Mouse (Mus musculus) ES-E14 (cell line): Measurements from ENCODE around the gene Tnfsf10. TPM values are rescaled to one million over a fixed set of nuclear protein-coding genes. Genes with fewer than 3 reads are reported as not detected.
"Not testable (repeated sequence)": the region's sequence is repeated elsewhere in the genome, so short reads cannot be mapped to it uniquely, and the experiment has no call there.

ENCODE experiments used
- DNase-seq: peaks from one replicate; pipeline ENCODE4 v3.0.0-alpha.2; 2013; ENCODE audit warnings: low read depth, low spot score
- H3K27ac ChIP-seq: 2 replicates; pipeline ENCODE4 v1.5.1; 2012; ENCODE audit warnings: low read depth, mild to moderate bottlenecking, low read length, moderate library complexity, mixed read lengths; ENCODE audit not compliant: poor library complexity, insufficient read depth, severe bottlenecking
- H3K36me3 ChIP-seq: 2 replicates; pipeline ENCODE4 v1.6.1; 2012; ENCODE audit warnings: mild to moderate bottlenecking, low read length, moderate library complexity, mixed read lengths; ENCODE audit not compliant: control insufficient read depth, poor library complexity, insufficient read depth, severe bottlenecking
- H3K4me1 ChIP-seq, 2 experiments: fragments of 150-350 bp in 1 of 2; sonication (generic) in 1 of 2; 2 replicates each; pipeline ENCODE4 v1.6.1; 2012; ENCODE audit warnings: low read length in 2 of 2, mild to moderate bottlenecking in 1 of 2, mixed read lengths in 1 of 2; ENCODE audit not compliant: control insufficient read depth in 2 of 2, insufficient read depth in 2 of 2, poor library complexity in 1 of 2
- H3K4me3 ChIP-seq, 2 experiments: fragments of 150-350 bp in 1 of 2; sonication (generic) in 1 of 2; 2 replicates each; pipeline ENCODE4 v1.5.1; 2012; ENCODE audit warnings: low read length in 2 of 2, low read depth in 1 of 2, mild to moderate bottlenecking in 1 of 2, mixed read lengths in 1 of 2; ENCODE audit not compliant: insufficient read depth in 1 of 2, poor library complexity in 1 of 2, severe bottlenecking in 1 of 2
- H3K9ac ChIP-seq: 2 replicates; pipeline ENCODE4 v1.6.1; 2012; ENCODE audit warnings: low read depth, mild to moderate bottlenecking, low read length, mixed read lengths; ENCODE audit not compliant: poor library complexity, insufficient read depth, severe bottlenecking
- H3K9me3 ChIP-seq: fragments of 150-350 bp; sonication (generic); 2 replicates; pipeline ENCODE4 v1.6.1; 2012; ENCODE audit warnings: low read depth, mild to moderate bottlenecking, low read length; ENCODE audit not compliant: control insufficient read depth, insufficient read depth
- CHD2 ChIP-seq: IDR thresholded peaks from 2 replicates; pipeline ENCODE4 v1.6.1; 2014; ENCODE audit warnings: mild to moderate bottlenecking, low read depth, low read length, inconsistent platforms
- HCFC1 ChIP-seq: IDR thresholded peaks from 2 replicates; pipeline ENCODE4 v1.6.1; 2012; ENCODE audit warnings: low read length, inconsistent platforms, borderline replicate concordance; ENCODE audit not compliant: insufficient read depth
- MAFK ChIP-seq: IDR thresholded peaks from 2 replicates; pipeline ENCODE4 v1.6.1; 2014; ENCODE audit warnings: mild to moderate bottlenecking, low read depth, low read length, inconsistent platforms; ENCODE audit not compliant: insufficient read depth
- ZC3H11A ChIP-seq: IDR thresholded peaks from 2 replicates; pipeline ENCODE4 v1.6.1; 2012; ENCODE audit warnings: low read depth, mild to moderate bottlenecking, inconsistent platforms, low read length, borderline replicate concordance
- ZNF384 ChIP-seq: IDR thresholded peaks from 2 replicates; pipeline ENCODE4 v1.6.1; 2012; ENCODE audit warnings: low read depth, low read length, inconsistent platforms
- in situ Hi-C, 2 experiments: fragments of 600-800 bp; cut with MboI; formaldehyde crosslinking; loops; one replicate each; pipeline ENCODE4 v1.15.1; 2025; ENCODE audit warnings: low sequenced_read_pairs in 2 of 2, inconsistent platforms in 1 of 2; ENCODE audit not compliant: unreplicated experiment in 2 of 2
- total RNA-seq: library from RNA; depleted of rRNA; stranded (reverse); fragments of 300-350 nt; gene quantifications from 2 replicates; pipeline ENCODE4 v1.2.3, GENCODE M21; 2012

Tnfsf10 gene
- total RNA-seq, 1 experiment, result not detected

- Histone ChIP-seq H3K4me1 (peaks cover 0 to 7% of the 10 kb centered on the region in 2 experiments; a peak in 1 of 4 replicates), H3K27ac (no peak overlapping the region), H3K9me3 (no peaks in the 10 kb centered on the region), H3K4me3 (no peak overlapping the region), H3K9ac (no peak overlapping the region), H3K36me3 (no peaks in the 10 kb centered on the region)
- DNase-seq, result no peak
- TF ChIP-seq MAFK (no peak), ZNF384 (no peak), HCFC1 (no peak), CHD2 (no peak), ZC3H11A (no peak)
- in situ Hi-C loops, result no loop called here
Measured at GRCm38 (mm10) chr3:27270160-27270962, 46.5 kb upstream of the Tnfsf10 start.

- Histone ChIP-seq H3K27ac (no peak overlapping the region), H3K4me1 (peaks cover 0 to 7% of the 10 kb centered on the region in 2 experiments; a peak in 1 of 4 replicates)
- in situ Hi-C loops, result no loop called here
Measured at GRCm38 (mm10) chr3:27272926-27273745, 43.7 kb upstream of the Tnfsf10 start.

GRCm38 (mm10) chr3:27279286-27279925 is 37.4 kb upstream of the Tnfsf10 start:
- peaks cover 5 to 11% of the 10 kb centered on the region in 2 experiments; a peak in 3 of 4 replicates for H3K4me1 ChIP-seq
- H3K27ac ChIP-seq, H3K9me3 ChIP-seq, H3K9ac ChIP-seq, H3K4me3 ChIP-seq, H3K36me3 ChIP-seq, in situ Hi-C loops, DNase-seq: not testable (repeated sequence)

More at GRCm38 (mm10) chr3:27272926-27273745, 43.7 kb upstream of the Tnfsf10 start:
- Histone ChIP-seq H3K4me3 (no peak overlapping the region), H3K9me3 (no peaks in the 10 kb centered on the region), H3K9ac (no peak overlapping the region), H3K36me3 (no peaks in the 10 kb centered on the region)
- no peak for TF ChIP-seq HCFC1
- no peak for TF ChIP-seq CHD2
- TF ChIP-seq ZC3H11A, result no peak
- TF ChIP-seq MAFK, result no peak
- no peak for TF ChIP-seq ZNF384
- DNase-seq, result no peak

- no peak for TF ChIP-seq ZC3H11A
- no peak for TF ChIP-seq MAFK
- no peak for TF ChIP-seq ZNF384
- TF ChIP-seq HCFC1, result no peak
- TF ChIP-seq CHD2, result no peak
- H3K4me1 ChIP-seq, result peaks cover 5 to 11% of the 10 kb centered on the region in 2 experiments; a peak in 3 of 4 replicates
- H3K9ac ChIP-seq, result no peak overlapping the region
- H3K9me3 ChIP-seq, result no peaks in the 10 kb centered on the region
- no peak overlapping the region for H3K4me3 ChIP-seq
- in situ Hi-C loops, result no loop called here
- DNase-seq, result no peak
- no peaks in the 10 kb centered on the region for H3K36me3 ChIP-seq
- no peak overlapping the region for H3K27ac ChIP-seq
Measured at GRCm38 (mm10) chr3:27280280-27280749, 36.5 kb upstream of the Tnfsf10 start.
